Mouse (Mus musculus) intestine, embryonic 15.5 days (tissue): ENCODE results near the gene Mtfr2. TPM values are rescaled to one million over a fixed set of nuclear protein-coding genes. Genes with fewer than 3 reads are reported as not detected.

Source experiments
- ATAC-seq: fragments of 200-750 bp; cut with Nextera tagmentation; 2 replicates; pipeline ENCODE4 v1.8.0; 2017; ENCODE audit warnings: moderate TSS enrichment, moderate library complexity
- H3K27ac ChIP-seq: fragments of 300-500 bp; sonication (generic); 2 replicates; pipeline ENCODE4 v1.5.1; 2015; ENCODE audit warnings: mild to moderate bottlenecking, inconsistent platforms
- H3K27me3 ChIP-seq: fragments of 300-500 bp; sonication (generic); replicated peaks from 2 replicates; pipeline ENCODE4 v1.6.1; 2015; ENCODE audit warnings: inconsistent platforms
- H3K36me3 ChIP-seq: fragments of 300-500 bp; sonication (generic); 2 replicates; pipeline ENCODE4 v1.6.1; 2015; ENCODE audit warnings: inconsistent platforms
- H3K4me1 ChIP-seq: fragments of 300-500 bp; sonication (generic); replicated peaks from 2 replicates; pipeline ENCODE4 v1.6.1; 2015; ENCODE audit warnings: inconsistent platforms
- H3K4me2 ChIP-seq: fragments of 300-500 bp; sonication (generic); replicated peaks from 2 replicates; pipeline ENCODE4 v1.6.1; 2015; ENCODE audit warnings: mild to moderate bottlenecking, inconsistent platforms
- H3K4me3 ChIP-seq: fragments of 300-500 bp; sonication (generic); replicated peaks from 2 replicates; pipeline ENCODE4 v1.5.1; 2015; ENCODE audit warnings: inconsistent platforms
- H3K9ac ChIP-seq: fragments of 300-500 bp; sonication (generic); 2 replicates; pipeline ENCODE4 v1.6.1; 2015; ENCODE audit warnings: inconsistent platforms
- H3K9me3 ChIP-seq: fragments of 300-500 bp; sonication (generic); 2 replicates; pipeline ENCODE4 v1.6.1; 2016; ENCODE audit warnings: inconsistent platforms
- WGBS: fragments of 180-500 bp; shearing (Covaris S2); methylation state at CpG from one replicate; pipeline ENCODE4 v1.1.7; 2015; 5-methylcytosine and 5-hydroxymethylcytosine counted together
- polyA plus RNA-seq: library from polyadenylated mRNA; unstranded; fragments of >200 nt; fragmentation: Nextera tagmentation; extraction: Ambion mirVana; gene quantifications from 2 replicates; pipeline ENCODE4 v1.2.1, GENCODE M21; 2015

Gene Mtfr2
- polyA plus RNA-seq: 1.7 and 2.2 TPM in 2 replicates

DNA sequence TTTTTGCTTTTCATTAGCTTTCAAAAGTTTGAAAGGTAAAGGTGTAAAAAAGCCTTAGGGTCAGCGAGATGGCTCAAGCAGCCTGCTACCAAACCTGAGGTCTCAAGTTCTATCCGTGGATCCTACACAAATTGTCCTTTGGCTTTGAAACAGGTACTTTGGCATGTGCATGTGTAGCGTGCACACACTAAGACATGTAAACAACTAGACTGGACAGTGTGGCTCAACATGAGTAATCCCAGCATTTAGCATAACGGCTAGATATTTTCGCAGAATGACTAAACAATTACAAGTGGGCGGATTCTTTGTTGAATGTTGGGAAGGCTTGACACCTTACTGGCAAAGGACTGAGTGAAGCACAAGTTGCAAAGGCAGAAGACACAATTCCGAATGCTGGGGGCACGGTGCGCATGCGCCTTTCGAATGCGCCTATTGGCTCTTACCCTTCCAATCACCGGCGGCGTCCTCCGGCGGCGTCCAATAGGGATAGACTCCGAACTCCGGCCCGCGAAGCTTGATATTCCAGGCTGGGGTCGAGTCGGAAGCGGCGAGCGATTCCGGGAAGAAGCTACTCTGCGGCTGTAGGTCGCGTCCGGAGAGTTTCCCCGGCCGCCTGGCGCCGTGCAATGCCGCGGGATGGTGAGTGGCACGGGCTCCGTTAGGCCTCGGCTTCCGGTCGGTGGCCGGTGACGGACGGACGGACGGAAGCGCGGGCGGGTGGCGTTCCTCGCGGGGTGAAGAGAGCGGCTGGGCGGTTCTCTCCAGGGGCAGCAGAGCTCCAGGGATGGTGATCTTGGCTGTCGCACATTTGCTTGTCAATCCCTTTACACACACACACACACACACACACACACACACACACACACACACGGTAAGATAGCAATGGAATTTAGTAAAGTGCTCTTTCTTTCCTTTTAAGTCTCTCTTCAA is at the start of gene Mtfr2:
Gene Mtfr2 (plus strand): TSS at position 486 of the 930 bp plus-strand sequence.
- Histone ChIP-seq H3K4me3 (peak within 1 kb of the TSS; percentile 82), H3K4me2 (peak within 1 kb of the TSS; percentile 84), H3K36me3 (peaks cover 17% of the 10 kb centered on the region), H3K4me1 (no peaks in the 10 kb centered on the region; the same call in 1 of the 2 replicates), H3K9ac (peak within 1 kb of the TSS; percentile 74), H3K27ac (no peak within 1 kb of the TSS; the same call in 1 of the 2 replicates), H3K27me3 (no peaks in the 10 kb centered on the region), H3K9me3 (no peaks in the 10 kb centered on the region)
- WGBS: under 1% methylated on average over 58 of the region's 58 CpGs
- ATAC-seq: peak; percentile 98

DNA sequence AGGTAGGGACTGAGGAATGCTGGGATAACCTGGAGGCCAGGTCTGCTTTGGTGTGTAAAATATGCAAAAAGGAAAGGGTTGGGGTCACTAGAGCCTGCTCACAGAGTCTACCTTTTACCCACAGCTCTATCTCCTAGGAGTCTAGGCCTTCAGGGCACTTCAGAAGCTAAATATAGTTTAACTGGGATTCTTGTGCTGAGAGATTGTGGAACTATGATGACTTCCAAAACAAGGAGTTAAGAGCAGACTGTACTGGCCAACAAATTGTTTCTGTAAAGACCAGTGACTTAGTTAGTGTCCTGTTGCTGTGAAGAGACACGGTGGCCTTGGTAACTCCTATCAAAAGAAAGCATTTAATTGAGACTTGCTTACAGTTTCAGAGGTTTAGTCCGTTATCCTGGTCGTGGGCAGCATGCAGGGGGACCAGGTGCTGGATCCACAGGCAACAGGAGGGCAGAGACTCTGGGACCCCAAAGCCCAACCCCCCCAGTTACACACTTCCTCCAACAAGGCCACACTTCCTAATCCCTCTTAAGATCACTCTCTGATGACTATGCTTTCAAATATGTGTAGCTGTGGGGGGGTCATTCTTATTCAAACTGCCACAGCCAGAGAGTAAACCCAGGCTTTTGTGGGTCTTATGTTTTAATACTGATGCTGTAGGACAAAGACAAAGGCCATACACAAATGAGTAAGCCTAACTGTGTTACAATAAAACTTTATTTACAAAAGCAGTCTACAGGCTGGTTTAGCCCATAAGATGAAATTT is 49.2 kb upstream of the Mtfr2 start:
- Histone ChIP-seq H3K27ac (no peak overlapping the region), H3K9me3 (no peaks in the 10 kb centered on the region), H3K4me2 (no peak overlapping the region), H3K9ac (no peak overlapping the region), H3K4me1 (no peaks in the 10 kb centered on the region), H3K27me3 (no peaks in the 10 kb centered on the region), H3K4me3 (no peak overlapping the region), H3K36me3 (no peaks in the 10 kb centered on the region)
- 79% methylated on average over 3 of the region's 3 CpGs for WGBS
- no peak for ATAC-seq

DNA sequence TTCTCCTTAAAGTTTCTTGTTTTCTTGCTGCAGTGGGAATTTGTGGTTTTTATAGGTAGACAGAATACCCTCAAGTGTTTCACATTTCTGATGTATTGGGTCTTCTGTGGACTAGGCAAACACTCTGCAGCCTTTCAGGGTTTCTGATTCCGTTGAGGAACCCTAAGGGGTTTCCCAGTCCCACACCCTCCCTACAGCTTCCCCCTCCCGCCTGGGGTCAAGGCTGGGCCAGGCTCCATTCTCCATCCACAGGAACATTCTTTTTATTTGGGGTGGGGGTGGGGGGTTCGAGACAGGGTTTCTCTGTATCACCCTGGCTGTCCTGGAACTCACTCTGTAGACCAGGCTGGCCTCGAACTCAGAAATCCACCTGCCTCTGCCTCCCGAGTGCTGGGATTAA is 48.5 kb upstream of the Mtfr2 start:
- 74% methylated on average over 5 of the region's 5 CpGs for WGBS
- Histone ChIP-seq H3K4me1 (no peaks in the 10 kb centered on the region), H3K4me3 (no peak overlapping the region), H3K9me3 (no peaks in the 10 kb centered on the region), H3K4me2 (no peak overlapping the region), H3K27ac (no peak overlapping the region), H3K9ac (no peak overlapping the region), H3K36me3 (no peaks in the 10 kb centered on the region), H3K27me3 (no peaks in the 10 kb centered on the region)
- ATAC-seq: no peak

DNA sequence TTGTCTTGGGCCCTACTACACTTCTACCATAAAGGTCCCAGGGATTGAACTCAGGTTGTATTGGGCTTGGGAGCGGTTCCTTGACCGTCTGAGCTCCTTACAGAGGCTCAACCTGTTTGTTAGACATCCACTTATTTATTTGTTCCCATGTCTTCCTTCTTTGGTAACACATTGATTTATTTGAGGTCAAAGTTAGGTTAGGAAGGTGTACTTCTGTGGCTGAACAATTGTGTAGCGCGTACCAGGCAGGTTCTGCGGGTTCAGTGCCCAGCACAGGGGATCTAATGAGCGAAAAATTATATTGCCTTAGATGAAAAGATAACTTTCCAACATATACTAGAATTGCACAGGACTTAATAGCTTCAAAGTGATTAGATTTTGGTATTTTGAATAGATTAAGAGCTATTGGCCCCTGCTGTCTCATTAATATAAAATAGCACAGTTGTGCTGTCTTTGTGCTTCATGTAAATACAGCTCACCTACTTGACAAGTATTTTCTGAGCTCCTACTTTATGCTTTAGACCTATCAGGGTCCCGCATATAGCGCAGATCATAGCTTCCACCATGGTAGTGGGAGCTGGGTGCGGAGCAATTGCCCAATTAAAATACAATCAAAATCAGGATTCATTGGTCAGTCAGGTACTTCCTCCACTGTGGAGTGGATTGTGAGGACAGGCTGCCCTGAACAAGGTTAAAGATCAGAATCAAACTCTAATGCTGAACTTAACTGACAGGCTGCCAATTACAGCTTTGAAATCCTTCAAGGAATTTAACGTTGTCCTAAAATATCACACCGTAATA is 36.4 kb upstream of the Mtfr2 start:
- WGBS: 38% methylated on average over 11 of the region's 11 CpGs
- Histone ChIP-seq H3K4me2 (peak overlapping the region; percentile 58), H3K4me1 (no peaks in the 10 kb centered on the region), H3K36me3 (no peaks in the 10 kb centered on the region), H3K4me3 (peak overlapping the region; percentile 85), H3K27me3 (no peaks in the 10 kb centered on the region), H3K9ac (peak overlapping the region; percentile 76), H3K9me3 (no peaks in the 10 kb centered on the region), H3K27ac (peak overlapping the region; percentile 100)
- peak; percentile 9; the same call in 1 of the 2 replicates for ATAC-seq

DNA sequence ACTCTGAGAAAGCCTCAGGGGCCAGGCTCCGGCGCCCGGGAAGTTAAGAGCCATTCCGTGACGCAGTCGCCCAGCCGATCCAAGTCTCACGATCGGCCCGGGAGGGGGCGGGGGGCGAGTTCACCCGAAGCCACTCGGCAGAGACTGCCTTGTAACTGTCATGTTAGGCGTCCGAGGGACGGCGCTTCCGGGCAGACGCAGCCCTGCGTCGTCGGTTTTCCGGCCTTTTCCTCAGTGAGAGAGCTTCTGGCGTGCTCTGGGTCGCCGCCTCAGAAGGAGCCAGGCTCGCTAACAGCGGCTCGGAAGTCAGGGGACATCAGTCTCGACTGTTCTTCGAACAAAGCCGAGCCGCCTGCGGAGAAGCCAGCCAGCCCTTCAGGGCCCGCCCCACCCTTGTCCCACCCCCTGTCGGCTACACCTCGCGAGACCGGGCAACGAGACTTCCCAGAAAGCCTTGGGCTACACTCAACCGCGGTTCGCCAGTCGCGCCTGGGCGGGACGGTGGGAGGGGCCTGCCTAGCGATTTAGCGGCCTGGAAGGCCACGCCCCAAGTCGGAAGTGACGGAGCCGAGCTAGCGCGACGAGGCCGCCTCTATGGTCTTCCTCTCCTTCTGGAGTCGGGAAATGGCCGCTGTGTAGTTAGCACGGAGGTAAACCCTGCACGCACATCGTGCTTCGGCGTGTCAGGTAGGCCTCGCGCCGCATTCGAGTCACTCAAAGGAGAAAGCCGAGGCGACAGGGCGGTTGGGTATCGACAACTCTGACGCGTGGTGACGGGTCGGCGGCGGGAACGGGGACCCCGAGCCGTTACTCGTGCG is 35.4 kb upstream of the Mtfr2 start, which contains the start of gene Bclaf1:
Gene Bclaf1 (plus strand): TSS at position 552 of the 818 bp plus-strand sequence.
- Histone ChIP-seq H3K9ac (peak within 1 kb of the TSS; percentile 92), H3K27me3 (no peaks in the 10 kb centered on the region), H3K27ac (peak within 1 kb of the TSS; percentile 100), H3K4me1 (0 out of 2 replicates have a peak, but pooled peaks cover 2% of the 10 kb centered on the region), H3K4me2 (peak within 1 kb of the TSS; percentile 61), H3K36me3 (no peaks in the 10 kb centered on the region), H3K4me3 (peak within 1 kb of the TSS; percentile 85), H3K9me3 (no peaks in the 10 kb centered on the region)
- ATAC-seq: peak; percentile 99
- WGBS: under 1% methylated on average over 84 of the region's 84 CpGs

DNA sequence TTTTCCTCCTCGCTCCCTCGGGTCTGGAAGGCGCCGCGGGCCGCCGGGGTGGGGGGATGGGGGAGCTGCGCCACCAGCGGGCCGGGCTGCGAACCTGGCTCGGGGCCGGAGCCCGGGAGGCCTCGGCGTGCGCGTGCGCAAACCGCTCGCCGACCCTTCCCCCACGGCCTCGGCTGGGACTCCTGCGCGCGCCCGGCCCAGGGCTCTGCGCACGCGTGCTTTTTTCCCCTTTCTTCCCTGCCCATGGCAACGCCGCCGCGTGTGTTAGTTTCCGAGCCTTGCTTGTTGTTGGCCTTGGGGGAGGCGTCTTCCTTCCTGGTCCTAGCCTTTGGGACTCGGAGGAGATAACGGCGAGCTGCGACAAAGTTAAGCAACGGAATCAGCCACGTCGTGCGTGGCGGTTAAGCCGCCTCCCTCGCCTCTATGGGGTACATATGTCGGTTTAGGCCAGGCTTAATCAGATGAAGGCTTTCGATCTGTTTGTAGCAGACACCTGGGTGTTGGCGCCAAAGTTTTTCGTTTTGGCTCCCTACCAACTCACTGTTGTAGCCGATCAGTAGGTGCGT is 34.8 kb upstream of the Mtfr2 start:
- H3K4me1 ChIP-seq: 0 out of 2 replicates have a peak, but pooled peaks cover 2% of the 10 kb centered on the region
- peak overlapping the region; percentile 92 for H3K9ac ChIP-seq
- peak overlapping the region; percentile 100 for H3K27ac ChIP-seq
- ATAC-seq: peak; percentile 79
- no peaks in the 10 kb centered on the region for H3K27me3 ChIP-seq
- WGBS: under 1% methylated on average over 54 of the region's 54 CpGs
- H3K9me3 ChIP-seq: no peaks in the 10 kb centered on the region
- peak overlapping the region; percentile 85 for H3K4me3 ChIP-seq
- no peaks in the 10 kb centered on the region for H3K36me3 ChIP-seq
- H3K4me2 ChIP-seq: peak overlapping the region; percentile 61

DNA sequence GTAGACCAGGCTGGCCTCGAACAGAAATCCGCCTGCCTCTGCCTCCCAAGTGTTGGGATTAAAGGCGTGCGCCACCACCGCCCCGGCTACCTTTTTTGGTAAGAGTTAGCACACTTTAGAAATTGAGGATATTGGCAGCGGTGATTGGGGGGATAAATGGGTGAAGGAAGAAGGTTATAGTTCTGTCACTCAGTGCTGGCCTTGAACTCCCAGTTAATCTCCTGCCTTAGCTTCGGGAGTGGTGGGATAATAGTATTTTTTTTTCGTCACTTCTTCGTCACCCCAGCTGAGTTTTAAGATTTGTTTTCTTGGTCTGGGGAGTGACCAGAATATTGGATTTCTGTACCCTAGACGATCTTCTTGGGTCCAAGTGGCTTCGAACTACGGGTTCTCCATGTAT is 34.1 kb upstream of the Mtfr2 start:
- peak overlapping the region; percentile 85 for H3K4me3 ChIP-seq
- no peaks in the 10 kb centered on the region for H3K9me3 ChIP-seq
- no peak overlapping the region for H3K27ac ChIP-seq
- H3K9ac ChIP-seq: peak overlapping the region; percentile 92
- ATAC-seq: no peak
- H3K27me3 ChIP-seq: no peaks in the 10 kb centered on the region
- no peaks in the 10 kb centered on the region for H3K36me3 ChIP-seq
- H3K4me1 ChIP-seq: 0 out of 2 replicates have a peak, but pooled peaks cover 2% of the 10 kb centered on the region
- H3K4me2 ChIP-seq: peak overlapping the region; percentile 61
- WGBS: 44% methylated on average over 13 of the region's 13 CpGs

DNA sequence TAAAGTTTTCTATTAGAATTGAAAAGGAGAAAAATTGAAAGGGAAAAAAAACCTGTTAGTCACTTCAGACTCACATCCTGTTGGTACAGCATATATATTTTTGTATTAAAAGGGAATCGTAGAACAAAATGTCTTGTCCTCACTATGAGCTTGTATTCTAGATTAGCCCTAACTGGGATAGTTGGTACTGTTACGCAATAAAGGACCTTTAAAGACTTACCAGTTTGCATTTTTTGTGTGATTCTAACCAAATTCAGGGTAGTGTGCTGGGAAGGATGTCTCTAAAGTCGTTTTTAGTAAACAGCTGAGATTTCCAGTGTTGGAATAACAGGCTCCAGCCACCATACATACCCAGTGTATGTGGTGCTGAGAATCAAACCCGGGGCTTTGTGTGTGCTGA is 33.6 kb upstream of the Mtfr2 start:
- WGBS: 83% methylated on average over 4 of the region's 4 CpGs
- no peak for ATAC-seq
- Histone ChIP-seq H3K27me3 (no peaks in the 10 kb centered on the region), H3K4me1 (0 out of 2 replicates have a peak, but pooled peaks cover 2% of the 10 kb centered on the region), H3K9ac (no peak overlapping the region), H3K27ac (no peak overlapping the region), H3K4me3 (no peak overlapping the region), H3K4me2 (peak overlapping the region; percentile 61), H3K36me3 (no peaks in the 10 kb centered on the region), H3K9me3 (no peaks in the 10 kb centered on the region)

DNA sequence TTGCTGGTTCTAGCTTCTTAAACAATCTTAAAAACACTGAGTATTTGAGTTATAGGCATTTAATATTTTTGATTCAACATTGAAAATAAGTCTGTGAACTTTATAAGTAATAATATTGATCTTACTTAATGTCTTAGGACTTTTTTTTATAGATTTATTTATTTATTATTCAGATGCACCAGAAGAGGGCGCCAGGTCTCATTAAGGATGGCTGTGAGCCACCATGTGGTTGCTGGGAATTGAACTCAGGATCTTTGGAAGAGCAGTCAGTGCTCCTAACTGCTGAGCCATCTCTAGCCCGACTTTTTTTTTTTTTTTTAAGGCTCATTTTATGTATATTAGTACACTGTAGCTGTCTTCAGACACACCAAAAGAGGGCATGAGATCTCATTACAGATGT is 32.8 kb upstream of the Mtfr2 start:
- 0 out of 2 replicates have a peak, but pooled peaks cover 2% of the 10 kb centered on the region for H3K4me1 ChIP-seq
- ATAC-seq: no peak
- WGBS: 60% methylated on average over 2 of the region's 2 CpGs
- no peak overlapping the region for H3K4me2 ChIP-seq
- H3K27ac ChIP-seq: no peak overlapping the region
- no peaks in the 10 kb centered on the region for H3K9me3 ChIP-seq
- no peaks in the 10 kb centered on the region for H3K36me3 ChIP-seq
- H3K27me3 ChIP-seq: no peaks in the 10 kb centered on the region
- H3K9ac ChIP-seq: no peak overlapping the region
- no peak overlapping the region for H3K4me3 ChIP-seq

DNA sequence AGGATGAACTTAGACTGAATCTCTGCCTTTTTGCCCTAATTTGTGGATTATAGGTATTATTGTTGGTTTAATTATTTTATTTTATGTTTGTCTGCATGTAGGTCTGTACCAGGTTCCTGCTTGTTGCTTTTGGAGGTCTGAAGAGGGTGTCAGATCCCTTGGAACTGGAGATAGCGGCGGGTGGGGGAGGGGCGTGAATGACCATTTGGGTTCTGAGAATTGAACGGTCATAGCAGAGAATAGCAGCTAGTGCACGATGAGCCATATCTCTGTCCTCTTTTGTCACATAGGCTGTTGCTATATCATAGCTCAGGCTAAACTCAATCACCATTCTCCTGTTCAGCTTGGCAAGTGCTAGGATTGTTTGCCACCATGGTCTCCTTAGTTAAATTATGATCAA is 30.1 kb upstream of the Mtfr2 start:
- H3K9ac ChIP-seq: no peak overlapping the region
- H3K36me3 ChIP-seq: no peaks in the 10 kb centered on the region
- ATAC-seq: no peak
- H3K4me2 ChIP-seq: no peak overlapping the region
- 0 out of 2 replicates have a peak, but pooled peaks cover 2% of the 10 kb centered on the region for H3K4me1 ChIP-seq
- no peaks in the 10 kb centered on the region for H3K27me3 ChIP-seq
- no peak overlapping the region for H3K27ac ChIP-seq
- 71% methylated on average over 5 of the region's 5 CpGs for WGBS
- no peak overlapping the region for H3K4me3 ChIP-seq
- no peaks in the 10 kb centered on the region for H3K9me3 ChIP-seq

DNA sequence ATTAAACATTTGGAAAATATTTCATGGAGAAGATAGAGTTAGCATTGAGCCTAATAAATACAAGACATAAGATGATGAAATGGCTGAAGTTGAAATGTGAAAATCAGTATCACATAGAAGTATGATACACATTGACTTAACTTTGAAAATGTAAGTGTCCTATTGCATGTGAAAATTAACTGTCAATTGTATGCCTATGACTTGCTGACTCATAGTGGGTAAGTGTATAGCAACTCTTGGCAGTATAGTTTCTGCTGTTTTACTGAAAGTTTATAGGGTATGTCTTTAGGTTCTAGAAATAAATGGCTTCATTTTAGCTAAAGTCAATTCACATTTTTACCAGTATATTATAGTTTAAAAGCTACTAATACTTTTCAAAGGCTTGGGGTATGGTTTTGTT is 21.3 kb upstream of the Mtfr2 start:
- Histone ChIP-seq H3K36me3 (peaks cover 18% of the 10 kb centered on the region), H3K27me3 (no peaks in the 10 kb centered on the region)
- ATAC-seq: no peak

More for the DNA sequence above, 21.3 kb upstream of the Mtfr2 start:
- Histone ChIP-seq H3K4me2 (no peak overlapping the region), H3K9me3 (no peaks in the 10 kb centered on the region), H3K27ac (no peak overlapping the region), H3K4me1 (no peaks in the 10 kb centered on the region), H3K4me3 (no peak overlapping the region), H3K9ac (no peak overlapping the region)
